Mouse (Mus musculus) ZHBTc4 (cell line): ENCODE measurements at regions not wholly inside any gene's neighbourhood (a gene's known extent, or its start where the extent isn't known, plus 50 kb on each side); places are given as distances from the start of the nearest gene placed in this dataset.
"Not testable (repeated sequence)": the region's sequence is repeated elsewhere in the genome, so short reads cannot be mapped to it uniquely, and the experiment has no call there.

ENCODE experiments used
- DNase-seq: peaks from one replicate; pipeline ENCODE4 v3.0.0-alpha.2; 2011; ENCODE audit warnings: low read depth, low spot score

DNA sequence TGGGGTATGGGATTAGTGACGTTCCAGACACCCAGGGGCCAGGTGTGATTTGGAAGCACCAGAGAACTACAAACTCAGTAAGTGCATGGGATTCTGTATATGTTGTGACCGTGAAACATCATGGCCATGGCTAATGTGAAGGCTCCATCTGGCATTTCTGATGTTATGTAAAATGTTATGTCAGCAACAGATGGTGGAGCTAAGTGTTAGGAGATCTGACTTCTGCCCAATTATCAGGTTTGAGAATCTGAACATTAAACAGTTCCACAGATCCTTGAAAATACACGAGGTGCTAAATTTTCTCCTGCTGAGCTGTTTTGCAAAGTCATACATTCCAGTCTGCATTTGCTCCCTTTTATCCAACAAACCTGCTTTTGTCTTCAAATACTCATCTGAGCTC is 223.6 kb upstream of the Egfl6 start:
- DNase-seq = no peak

DNA sequence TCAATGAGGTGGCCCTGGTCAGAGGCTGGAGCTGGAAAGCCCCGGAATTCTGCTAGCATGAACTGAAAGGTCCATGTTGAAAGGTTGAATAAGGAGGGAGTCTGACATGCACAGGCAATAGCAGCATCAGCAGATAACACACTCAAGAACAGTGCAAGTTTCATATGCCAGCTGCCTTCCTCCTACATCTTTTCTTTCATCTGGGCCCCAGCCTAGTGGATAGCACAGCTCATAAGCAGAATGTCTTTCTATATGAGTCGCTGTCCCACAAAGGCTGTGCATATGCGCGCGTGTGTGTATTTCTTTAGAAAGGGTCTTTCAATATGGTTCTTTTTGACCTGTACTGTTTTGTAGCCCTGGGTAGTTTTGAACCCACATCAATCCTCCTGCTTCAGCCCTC is 222.7 kb upstream of the Egfl6 start:
- no peak for DNase-seq

DNA sequence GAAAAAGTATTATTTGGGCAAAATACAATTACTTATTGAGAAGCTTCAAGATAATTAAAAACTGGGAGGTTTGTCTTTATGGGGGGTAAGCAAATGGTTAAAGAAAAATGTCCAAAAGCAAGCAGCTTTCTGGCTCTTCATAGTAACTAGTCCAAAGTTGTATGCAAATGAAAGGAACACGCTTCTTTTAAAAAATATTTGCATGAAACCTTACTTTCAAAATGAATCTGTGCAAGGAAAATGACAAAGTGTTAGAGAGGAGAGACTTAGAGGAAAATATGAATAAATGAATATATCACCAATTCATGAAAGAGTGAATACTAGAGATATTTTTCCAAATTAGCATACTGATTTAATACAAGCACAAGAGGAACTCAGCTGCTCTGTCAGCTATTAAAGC is 220.4 kb upstream of the Egfl6 start:
- no peak for DNase-seq

- no peak for DNase-seq
Measured at GRCm38 (mm10) chrX:166805480-166805879, 220.0 kb upstream of the Egfl6 start.

DNA sequence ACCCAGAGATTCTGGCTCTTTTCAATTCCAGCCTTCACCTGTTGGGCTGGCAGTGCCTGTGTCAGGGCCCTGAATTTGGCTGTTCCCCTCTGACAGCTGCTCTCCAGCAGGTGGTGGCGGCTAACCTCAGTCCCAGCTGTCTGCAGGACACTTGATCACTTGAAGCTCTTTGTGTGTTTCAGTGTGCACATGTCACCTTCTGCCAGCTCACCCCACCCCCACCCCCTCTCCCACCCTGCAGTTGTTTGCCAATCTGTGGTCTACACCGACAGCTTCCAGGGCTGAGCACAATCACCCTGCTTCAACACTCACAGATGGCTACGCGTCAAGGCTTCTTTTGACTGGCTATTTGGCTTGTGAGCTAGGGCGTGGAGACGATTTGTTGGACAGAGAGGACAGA is 217.7 kb upstream of the Egfl6 start:
- no peak for DNase-seq

DNA sequence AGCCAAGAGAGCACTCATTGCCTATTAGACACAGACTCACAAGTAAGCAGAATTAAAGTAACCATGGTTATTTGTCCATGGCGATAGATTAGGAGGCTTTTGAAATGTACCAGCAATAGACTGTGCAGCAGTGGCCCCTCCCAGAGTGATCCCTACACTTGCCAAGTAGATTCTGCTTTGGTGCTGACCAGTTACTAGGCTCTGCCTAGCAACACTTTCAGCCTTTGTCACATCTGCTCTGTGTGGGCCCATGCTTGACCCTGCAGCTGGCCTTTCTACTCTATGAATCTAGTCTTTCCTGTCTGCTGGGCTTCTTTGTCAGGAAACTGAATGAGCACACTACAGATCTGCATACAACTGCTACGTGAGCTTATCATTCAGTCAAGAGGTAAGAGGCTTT is 215.5 kb upstream of the Egfl6 start:
- no peak for DNase-seq

DNA sequence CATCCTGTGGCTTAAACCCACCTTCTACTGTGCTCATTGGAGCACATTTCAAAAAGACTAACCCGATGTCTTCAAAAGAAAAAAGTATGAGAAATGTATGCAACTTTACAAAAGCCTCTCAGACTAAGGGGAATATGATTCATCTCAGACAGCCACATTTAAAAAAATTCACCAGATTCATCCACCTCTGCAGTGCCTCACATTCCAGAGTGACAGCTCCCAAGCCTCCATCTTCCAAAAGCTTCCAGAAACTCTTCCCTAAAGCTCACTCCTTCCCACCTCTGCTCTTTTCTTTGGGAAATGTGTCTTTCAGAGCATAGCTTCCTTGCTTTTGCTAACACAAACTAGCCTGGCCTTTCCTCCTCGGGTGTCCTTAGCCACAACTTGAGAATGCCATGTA is 210.1 kb upstream of the Egfl6 start:
- DNase-seq = no peak

GRCm38 (mm10) chrX:166789031-166789430 is 203.5 kb upstream of the Egfl6 start:
- DNase-seq = no peak

DNA sequence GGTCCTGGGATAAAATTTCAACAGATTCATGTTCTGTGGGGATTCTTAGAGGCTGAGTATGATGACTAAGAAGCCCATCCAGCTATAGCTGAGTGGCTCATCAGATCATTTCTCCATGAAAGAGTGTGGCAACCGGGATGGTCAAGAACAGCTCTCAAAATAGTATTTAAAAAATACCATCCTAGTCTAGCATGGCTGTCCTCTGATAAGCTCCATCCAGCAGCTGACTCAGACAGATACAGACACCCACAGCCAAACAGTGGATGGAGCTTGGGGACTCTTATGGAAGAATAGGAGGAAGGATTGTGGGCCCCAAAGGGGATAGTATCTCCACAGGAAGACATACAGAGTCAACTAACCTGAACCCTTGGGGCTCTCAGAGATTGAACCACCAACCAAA is 201.6 kb upstream of the Egfl6 start:
- DNase-seq = not testable (repeated sequence)

- no peak for DNase-seq
Measured at GRCm38 (mm10) chrX:166785615-166786014, 200.1 kb upstream of the Egfl6 start.

GRCm38 (mm10) chrX:166783377-166783776 is 197.9 kb upstream of the Egfl6 start:
- DNase-seq = no peak

DNA sequence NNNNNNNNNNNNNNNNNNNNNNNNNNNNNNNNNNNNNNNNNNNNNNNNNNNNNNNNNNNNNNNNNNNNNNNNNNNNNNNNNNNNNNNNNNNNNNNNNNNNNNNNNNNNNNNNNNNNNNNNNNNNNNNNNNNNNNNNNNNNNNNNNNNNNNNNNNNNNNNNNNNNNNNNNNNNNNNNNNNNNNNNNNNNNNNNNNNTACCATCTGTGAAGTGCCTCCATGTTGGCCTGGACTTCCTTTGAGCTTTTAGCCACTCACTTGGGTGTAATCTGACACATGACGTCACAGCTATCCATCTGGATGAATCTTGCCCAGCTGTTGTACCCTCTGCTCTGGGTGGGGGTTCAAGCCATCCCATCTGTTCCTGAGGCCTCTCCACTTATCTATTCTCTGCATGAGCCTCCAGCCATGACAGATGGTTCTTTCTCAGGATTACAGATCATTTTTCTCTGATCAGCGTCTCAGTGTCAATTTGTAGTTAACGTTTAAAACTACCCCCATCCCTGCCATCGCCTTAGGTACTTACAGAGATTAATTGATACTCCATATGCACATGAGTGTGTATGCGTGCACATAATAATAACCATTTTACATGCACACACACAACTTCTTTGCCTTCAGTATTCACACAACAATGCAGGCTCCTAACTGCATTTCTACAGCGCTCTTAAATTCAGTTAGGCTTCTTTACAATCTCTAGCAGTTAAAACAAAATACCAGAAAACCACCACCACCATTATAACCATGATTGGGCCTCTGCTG is 194.0 kb upstream of the Egfl6 start:
- DNase-seq = no peak

GRCm38 (mm10) chrX:166773408-166773854 is 187.9 kb upstream of the Egfl6 start:
- DNase-seq = peak; percentile 70

- no peak for DNase-seq
Measured at GRCm38 (mm10) chrX:166766991-166767390, 181.5 kb upstream of the Egfl6 start.

DNA sequence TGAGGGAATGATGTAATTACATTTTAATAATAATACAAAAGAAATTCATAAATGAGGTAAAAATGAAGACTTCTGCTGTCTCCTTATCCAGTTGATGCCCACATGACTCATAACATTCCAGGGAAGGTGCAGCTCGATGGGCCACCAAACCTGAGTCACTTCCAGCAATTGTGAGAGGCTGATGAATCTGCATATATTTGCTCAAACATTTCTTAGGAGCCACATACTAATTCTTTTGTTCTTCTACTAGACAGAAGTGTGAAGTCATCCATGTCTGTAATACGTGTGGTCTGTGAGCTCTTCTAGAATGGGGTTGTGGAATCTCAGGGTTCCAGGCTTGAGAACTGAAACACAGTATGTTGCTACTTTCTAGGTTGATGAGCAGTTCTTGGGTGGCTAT is 180.1 kb upstream of the Egfl6 start:
- no peak for DNase-seq

DNA sequence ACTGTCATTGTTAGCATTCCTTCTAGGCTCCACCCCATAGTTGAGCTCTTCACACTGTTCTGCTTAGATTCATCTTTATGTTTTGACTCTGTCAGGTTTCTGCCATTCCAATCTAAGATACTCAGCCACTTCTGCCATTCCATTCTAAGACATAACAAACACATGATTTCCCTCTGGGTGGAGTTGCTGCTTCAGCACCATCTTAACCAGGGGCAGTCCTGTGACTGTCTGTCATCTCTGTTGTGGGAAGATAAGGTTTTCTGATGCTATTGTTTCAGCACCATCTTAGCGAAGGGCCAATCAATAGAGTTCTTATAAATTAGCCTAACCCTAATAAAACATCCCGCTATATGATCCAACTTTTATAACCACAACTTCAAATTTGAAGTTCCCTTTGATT is 176.6 kb upstream of the Egfl6 start:
- DNase-seq = no peak

GRCm38 (mm10) chrX:166757152-166757551 is 171.6 kb upstream of the Egfl6 start:
- no peak for DNase-seq

GRCm38 (mm10) chrX:166754967-166755654 is 169.6 kb upstream of the Egfl6 start:
- DNase-seq = no peak

GRCm38 (mm10) chrX:166749055-166749679 is 163.6 kb upstream of the Egfl6 start:
- DNase-seq = no peak

- no peak for DNase-seq
Measured at GRCm38 (mm10) chrX:166731354-166731753, 145.8 kb upstream of the Egfl6 start.

DNA sequence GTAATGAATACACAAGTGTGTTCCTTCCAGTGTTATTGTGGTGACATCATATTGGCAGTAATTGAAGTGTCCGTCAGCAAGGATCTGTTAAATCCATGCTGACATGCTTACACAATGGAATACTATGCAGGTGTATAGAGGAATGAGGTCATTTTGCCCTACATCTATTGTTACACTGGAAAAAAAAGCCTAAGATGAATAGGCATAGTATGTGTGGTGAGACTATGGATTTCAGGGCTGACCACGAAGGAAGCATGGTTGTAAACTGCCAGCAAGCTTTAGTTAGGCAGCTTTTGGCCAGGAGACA is 143.1 kb upstream of the Egfl6 start:
- no peak for DNase-seq

GRCm38 (mm10) chrX:166727823-166728621 is 142.5 kb upstream of the Egfl6 start:
- DNase-seq = peak; percentile 21
